Mouse (Mus musculus) small intestine, adult 2 months (tissue): ENCODE measurements around the gene Psmb5. TPM values are rescaled to one million over a fixed set of nuclear protein-coding genes. Genes with fewer than 3 reads are reported as not detected.

Source experiments
- H3K27ac ChIP-seq: fragments of 200-500 bp; 2 replicates; pipeline ENCODE4 v1.5.1; 2012; ENCODE audit warnings: low read depth, low read length, control low read depth, inconsistent platforms; ENCODE audit not compliant: insufficient read depth
- H3K27me3 ChIP-seq: fragments of 200-500 bp; 2 replicates; pipeline ENCODE4 v1.6.1; 2012; ENCODE audit warnings: mild to moderate bottlenecking, moderate library complexity, low read length, inconsistent platforms; ENCODE audit not compliant: control insufficient read depth, insufficient read depth
- H3K36me3 ChIP-seq: fragments of 200-500 bp; 2 replicates; pipeline ENCODE4 v1.6.1; 2012; ENCODE audit warnings: mild to moderate bottlenecking, low read length, control low read depth, inconsistent platforms; ENCODE audit not compliant: control insufficient read depth, insufficient read depth
- H3K4me1 ChIP-seq: fragments of 200-500 bp; 2 replicates; pipeline ENCODE4 v1.6.1; 2012; ENCODE audit warnings: low read length, inconsistent platforms, mixed read lengths; ENCODE audit not compliant: control insufficient read depth, insufficient read depth, insufficient read length
- H3K4me3 ChIP-seq: fragments of 200-500 bp; 2 replicates; pipeline ENCODE4 v1.5.1; 2012; ENCODE audit warnings: low read depth, mild to moderate bottlenecking, control low read depth, inconsistent platforms, low read length, moderate library complexity
- CTCF ChIP-seq: fragments of 200-500 bp; IDR thresholded peaks from 2 replicates; pipeline ENCODE4 v1.5.1; 2012; ENCODE audit warnings: low read depth, mild to moderate bottlenecking, control low read depth, inconsistent platforms, low read length, moderate library complexity, mixed read lengths; ENCODE audit not compliant: insufficient replicate concordance, insufficient read length; ENCODE audit errors: extremely low read depth
- POLR2A ChIP-seq: fragments of 200-500 bp; IDR thresholded peaks from 2 replicates; pipeline ENCODE4 v1.6.1; 2012; ENCODE audit warnings: low read depth, mild to moderate bottlenecking, control low read depth, inconsistent platforms, low read length, moderate library complexity
- whole genome bisulfite sequencing: fragments of 180-500 bp; shearing (Covaris S2); methylation state at CpG from one replicate; pipeline ENCODE4 v1.1.7; 2018; 5-methylcytosine and 5-hydroxymethylcytosine counted together
- polyA plus RNA-seq: library from polyadenylated mRNA; depleted of rRNA; stranded (reverse); fragments of >200 nt; gene quantifications from 2 replicates; pipeline ENCODE4 v1.2.3, GENCODE M21; 2012

Psmb5 gene
- polyA plus RNA-seq, 1 experiment, result 160 TPM

- Histone ChIP-seq H3K4me1 (no peaks in the 10 kb centered on the region), H3K36me3 (peaks cover 5% of the 10 kb centered on the region; the same call in 1 of the 2 replicates), H3K4me3 (no peak overlapping the region), H3K27me3 (no peaks in the 10 kb centered on the region), H3K27ac (no peak overlapping the region)
- WGBS, result 94% methylated on average over 37 of the region's 37 CpGs
- TF ChIP-seq CTCF, result no peak
- no peak for TF ChIP-seq POLR2A
Observed at GRCm38 (mm10) chr14:54632252-54632651, 14.4 kb upstream of the Psmb5 start.

- WGBS, result 87% methylated on average over 4 of the region's 4 CpGs
- no peak for TF ChIP-seq CTCF
- no peak for TF ChIP-seq POLR2A
- no peaks in the 10 kb centered on the region for H3K4me1 ChIP-seq
- peaks cover 5% of the 10 kb centered on the region; the same call in 1 of the 2 replicates for H3K36me3 ChIP-seq
- H3K27me3 ChIP-seq, result no peaks in the 10 kb centered on the region
- H3K27ac ChIP-seq, result no peak overlapping the region
- H3K4me3 ChIP-seq, result no peak overlapping the region
Observed at GRCm38 (mm10) chr14:54631240-54631599, 13.4 kb upstream of the Psmb5 start.

- Histone ChIP-seq H3K27ac (no peak overlapping the region), H3K27me3 (no peaks in the 10 kb centered on the region), H3K4me1 (no peaks in the 10 kb centered on the region), H3K36me3 (peaks cover 5% of the 10 kb centered on the region; the same call in 1 of the 2 replicates), H3K4me3 (no peak overlapping the region)
- WGBS, result 84% methylated on average over 11 of the region's 11 CpGs
- TF ChIP-seq CTCF, result no peak
- TF ChIP-seq POLR2A, result no peak
Observed at GRCm38 (mm10) chr14:54630583-54631239, 12.9 kb upstream of the Psmb5 start.

DNA sequence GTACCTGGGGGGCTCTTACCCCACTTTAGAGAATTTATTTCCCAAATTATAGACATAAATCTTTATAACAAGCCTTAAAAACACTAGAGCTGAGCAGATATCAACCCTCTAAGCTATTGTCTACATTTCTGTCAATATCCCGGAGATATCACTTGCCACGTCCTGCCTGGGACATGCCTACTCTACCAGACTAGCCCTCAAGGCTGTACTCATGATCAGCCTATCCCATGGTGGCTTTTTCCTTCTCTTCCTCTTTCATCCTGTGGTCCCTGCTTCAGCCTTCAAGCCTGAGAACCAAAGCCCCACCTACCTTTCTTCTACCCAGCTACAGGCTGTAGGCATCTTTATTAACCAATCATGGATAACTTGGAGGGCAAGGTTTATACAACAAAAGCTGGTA lies 12.0 kb upstream of the Psmb5 start:
- Histone ChIP-seq H3K4me3 (no peak overlapping the region), H3K4me1 (no peaks in the 10 kb centered on the region), H3K27ac (no peak overlapping the region), H3K36me3 (peaks cover 5% of the 10 kb centered on the region; the same call in 1 of the 2 replicates), H3K27me3 (no peaks in the 10 kb centered on the region)
- TF ChIP-seq POLR2A (no peak), CTCF (no peak)
- WGBS, result 88% methylated on average over 2 of the region's 2 CpGs

DNA sequence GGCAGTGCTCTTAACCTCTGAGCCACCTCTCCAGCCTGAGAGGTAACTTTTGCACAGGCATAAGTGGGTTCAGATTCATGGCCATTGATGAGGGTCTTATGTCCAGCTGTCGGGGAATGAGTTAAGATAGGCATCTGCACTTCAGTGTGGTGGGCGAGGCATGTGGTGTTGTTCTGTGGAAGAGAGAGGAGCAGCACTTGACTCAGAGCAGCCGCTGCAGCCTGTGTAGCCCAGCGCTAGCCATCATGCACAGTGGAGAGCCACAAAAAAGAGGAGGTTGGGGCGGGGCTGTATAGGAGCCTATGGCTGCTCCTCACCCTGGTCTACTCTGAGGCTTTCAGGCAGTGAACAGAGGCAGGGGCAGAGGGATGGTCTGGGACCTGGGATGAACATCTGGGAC lies 10.3 kb upstream of the Psmb5 start:
- H3K4me3 ChIP-seq, result no peak overlapping the region
- TF ChIP-seq CTCF (no peak), POLR2A (no peak)
- peaks cover 2% of the 10 kb centered on the region; the same call in 1 of the 2 replicates for H3K36me3 ChIP-seq
- no peak overlapping the region for H3K27ac ChIP-seq
- H3K27me3 ChIP-seq, result no peaks in the 10 kb centered on the region
- 64% methylated on average over 5 of the region's 5 CpGs for WGBS
- H3K4me1 ChIP-seq, result no peaks in the 10 kb centered on the region

DNA sequence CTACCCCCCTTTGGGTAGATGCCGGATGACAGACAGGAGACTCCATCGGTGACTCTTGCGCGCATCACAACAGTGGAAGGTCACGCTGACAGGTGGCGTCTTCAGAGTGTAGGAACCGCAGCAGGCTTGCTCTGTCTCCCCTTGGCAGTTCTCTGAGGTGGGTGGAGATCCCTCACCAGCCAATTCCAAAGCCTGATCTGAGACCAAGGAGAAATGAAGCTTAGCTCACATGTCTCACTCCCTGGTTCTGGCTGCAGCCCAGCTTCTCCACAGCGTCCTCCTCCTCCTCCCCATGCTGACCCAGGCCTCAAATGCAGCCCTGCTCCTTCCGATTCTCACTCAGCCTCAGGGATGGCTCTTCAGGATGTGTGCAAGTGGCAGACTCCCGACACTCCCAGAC lies 7.2 kb upstream of the Psmb5 start:
- Histone ChIP-seq H3K4me3 (no peak overlapping the region), H3K27ac (no peak overlapping the region), H3K4me1 (no peaks in the 10 kb centered on the region), H3K27me3 (no peaks in the 10 kb centered on the region), H3K36me3 (no peaks in the 10 kb centered on the region)
- 78% methylated on average over 10 of the region's 10 CpGs for WGBS
- no peak for TF ChIP-seq CTCF
- TF ChIP-seq POLR2A, result no peak

GRCm38 (mm10) chr14:54623334-54623733 lies 5.5 kb upstream of the Psmb5 start:
- Histone ChIP-seq H3K27me3 (no peaks in the 10 kb centered on the region), H3K27ac (no peak overlapping the region), H3K36me3 (no peaks in the 10 kb centered on the region), H3K4me1 (no peaks in the 10 kb centered on the region), H3K4me3 (no peak overlapping the region)
- no peak for TF ChIP-seq POLR2A
- TF ChIP-seq CTCF, result no peak
- WGBS, result 73% methylated on average over 6 of the region's 6 CpGs
